Mouse (Mus musculus): ENCODE results near the gene Gm37419. TPM values are rescaled to one million over a fixed set of nuclear protein-coding genes. Genes with fewer than 3 reads are reported as not detected.

Gene Gm37419
- polyA plus RNA-seq, 1 experiment: not detected

GRCm38 (mm10) chr16:23962401-23962800 lies 25.9 kb upstream of the Gm37419 start:
- H3K36me3 ChIP-seq (ENCODE audit: control insufficient read depth, insufficient read depth, low read length): peaks cover 2% of the 10 kb centered on the region; the same call in 1 of the 2 replicates
- H3K27ac ChIP-seq (ENCODE audit: insufficient read depth, low read depth, low read length): no peak overlapping the region
- no peak overlapping the region for H3K4me3 ChIP-seq (ENCODE audit: insufficient read depth, low read depth, low read length)
- DNase-seq: peak; percentile 51
- no peaks in the 10 kb centered on the region for H3K4me1 ChIP-seq (ENCODE audit: control insufficient read depth, insufficient read depth, low read length)
- no peaks in the 10 kb centered on the region for H3K27me3 ChIP-seq (replicated peaks; ENCODE audit: control insufficient read depth, insufficient read depth, low read length)
- TF ChIP-seq POLR2A (IDR thresholded peaks at IDR 0.05; ENCODE audit: low read depth, low read length) (no peak), CTCF (conservative IDR thresholded peaks at IDR 0.05; ENCODE audit: insufficient read depth, insufficient read length, low read depth, low read length) (peak; percentile 81)
- WGBS: 78% methylated on average over 2 of the region's 2 CpGs

GRCm38 (mm10) chr16:23963896-23964668 lies 24.2 kb upstream of the Gm37419 start:
- WGBS: 63% methylated on average over 22 of the region's 22 CpGs
- peaks cover 11% of the 10 kb centered on the region for H3K36me3 ChIP-seq (ENCODE audit: control insufficient read depth, insufficient read depth, low read length)

GRCm38 (mm10) chr16:23964706-23965367 lies 23.4 kb upstream of the Gm37419 start:
- Histone ChIP-seq H3K36me3 (ENCODE audit: control insufficient read depth, insufficient read depth, low read length) (peaks cover 12% of the 10 kb centered on the region), H3K4me1 (ENCODE audit: control insufficient read depth, insufficient read depth, low read length) (no peaks in the 10 kb centered on the region), H3K4me3 (ENCODE audit: insufficient read depth, low read depth, low read length) (no peak overlapping the region), H3K27ac (ENCODE audit: insufficient read depth, low read depth, low read length) (no peak overlapping the region), H3K27me3 (replicated peaks; ENCODE audit: control insufficient read depth, insufficient read depth, low read length) (no peaks in the 10 kb centered on the region)
- TF ChIP-seq POLR2A (IDR thresholded peaks at IDR 0.05; ENCODE audit: low read depth, low read length) (no peak), CTCF (conservative IDR thresholded peaks at IDR 0.05; ENCODE audit: insufficient read depth, insufficient read length, low read depth, low read length) (no peak)
- DNase-seq: no peak
- WGBS: 74% methylated on average over 14 of the region's 14 CpGs

More at GRCm38 (mm10) chr16:23963896-23964668, 24.2 kb upstream of the Gm37419 start:
- TF ChIP-seq POLR2A (IDR thresholded peaks at IDR 0.05; ENCODE audit: low read depth, low read length) (no peak), CTCF (conservative IDR thresholded peaks at IDR 0.05; ENCODE audit: insufficient read depth, insufficient read length, low read depth, low read length) (no peak)
- Histone ChIP-seq H3K4me1 (ENCODE audit: control insufficient read depth, insufficient read depth, low read length) (no peaks in the 10 kb centered on the region), H3K4me3 (ENCODE audit: insufficient read depth, low read depth, low read length) (no peak overlapping the region), H3K27ac (ENCODE audit: insufficient read depth, low read depth, low read length) (no peak overlapping the region), H3K27me3 (replicated peaks; ENCODE audit: control insufficient read depth, insufficient read depth, low read length) (no peaks in the 10 kb centered on the region)
- DNase-seq: no peak

GRCm38 (mm10) chr16:23966066-23966465 lies 22.2 kb upstream of the Gm37419 start:
- peaks cover 14% of the 10 kb centered on the region for H3K36me3 ChIP-seq (ENCODE audit: control insufficient read depth, insufficient read depth, low read length)
- no peak for DNase-seq

GRCm38 (mm10) chr16:23967301-23967700 lies 21.0 kb upstream of the Gm37419 start:
- H3K27ac ChIP-seq (ENCODE audit: insufficient read depth, low read depth, low read length): no peak overlapping the region
- 91% methylated on average over 7 of the region's 7 CpGs for WGBS
- TF ChIP-seq POLR2A (IDR thresholded peaks at IDR 0.05; ENCODE audit: low read depth, low read length) (no peak), CTCF (conservative IDR thresholded peaks at IDR 0.05; ENCODE audit: insufficient read depth, insufficient read length, low read depth, low read length) (peak; percentile 66)
- H3K36me3 ChIP-seq (ENCODE audit: control insufficient read depth, insufficient read depth, low read length): peaks cover 20% of the 10 kb centered on the region
- DNase-seq: no peak
- H3K27me3 ChIP-seq (replicated peaks; ENCODE audit: control insufficient read depth, insufficient read depth, low read length): no peaks in the 10 kb centered on the region
- H3K4me1 ChIP-seq (ENCODE audit: control insufficient read depth, insufficient read depth, low read length): no peaks in the 10 kb centered on the region
- no peak overlapping the region for H3K4me3 ChIP-seq (ENCODE audit: insufficient read depth, low read depth, low read length)

More at GRCm38 (mm10) chr16:23966066-23966465, 22.2 kb upstream of the Gm37419 start:
- H3K4me1 ChIP-seq (ENCODE audit: control insufficient read depth, insufficient read depth, low read length): no peaks in the 10 kb centered on the region
- no peak overlapping the region for H3K4me3 ChIP-seq (ENCODE audit: insufficient read depth, low read depth, low read length)
- 92% methylated on average over 14 of the region's 14 CpGs for WGBS
- no peak overlapping the region for H3K27ac ChIP-seq (ENCODE audit: insufficient read depth, low read depth, low read length)
- TF ChIP-seq POLR2A (IDR thresholded peaks at IDR 0.05; ENCODE audit: low read depth, low read length) (no peak), CTCF (conservative IDR thresholded peaks at IDR 0.05; ENCODE audit: insufficient read depth, insufficient read length, low read depth, low read length) (no peak)
- no peaks in the 10 kb centered on the region for H3K27me3 ChIP-seq (replicated peaks; ENCODE audit: control insufficient read depth, insufficient read depth, low read length)

GRCm38 (mm10) chr16:23968888-23969287 lies 19.4 kb upstream of the Gm37419 start:
- no peaks in the 10 kb centered on the region for H3K27me3 ChIP-seq (replicated peaks; ENCODE audit: control insufficient read depth, insufficient read depth, low read length)
- TF ChIP-seq CTCF (conservative IDR thresholded peaks at IDR 0.05; ENCODE audit: insufficient read depth, insufficient read length, low read depth, low read length) (no peak), POLR2A (IDR thresholded peaks at IDR 0.05; ENCODE audit: low read depth, low read length) (no peak)
- H3K36me3 ChIP-seq (ENCODE audit: control insufficient read depth, insufficient read depth, low read length): peaks cover 27% of the 10 kb centered on the region
- H3K4me3 ChIP-seq (ENCODE audit: insufficient read depth, low read depth, low read length): no peak overlapping the region
- WGBS: 90% methylated on average over 4 of the region's 4 CpGs
- H3K27ac ChIP-seq (ENCODE audit: insufficient read depth, low read depth, low read length): no peak overlapping the region
- no peak for DNase-seq
- no peaks in the 10 kb centered on the region for H3K4me1 ChIP-seq (ENCODE audit: control insufficient read depth, insufficient read depth, low read length)

- Histone ChIP-seq H3K36me3 (ENCODE audit: control insufficient read depth, insufficient read depth, low read length) (peaks cover 27% of the 10 kb centered on the region), H3K27ac (ENCODE audit: insufficient read depth, low read depth, low read length) (no peak overlapping the region), H3K4me1 (ENCODE audit: control insufficient read depth, insufficient read depth, low read length) (no peaks in the 10 kb centered on the region), H3K4me3 (ENCODE audit: insufficient read depth, low read depth, low read length) (no peak overlapping the region), H3K27me3 (replicated peaks; ENCODE audit: control insufficient read depth, insufficient read depth, low read length) (no peaks in the 10 kb centered on the region)
- DNase-seq: no peak
- TF ChIP-seq CTCF (conservative IDR thresholded peaks at IDR 0.05; ENCODE audit: insufficient read depth, insufficient read length, low read depth, low read length) (no peak), POLR2A (IDR thresholded peaks at IDR 0.05; ENCODE audit: low read depth, low read length) (no peak)
- 72% methylated on average over 14 of the region's 14 CpGs for WGBS
Observed at GRCm38 (mm10) chr16:23969919-23970318, 18.4 kb upstream of the Gm37419 start.
